Mouse (Mus musculus): ENCODE results near the gene Mta1. TPM values are rescaled to one million over a fixed set of nuclear protein-coding genes. Genes with fewer than 3 reads are reported as not detected.

Gene Mta1
- polyA plus RNA-seq, 1 experiment from 2014 or later: 11.2 TPM

GRCm38 (mm10) chr12:113152991-113153525, 55.0 kb downstream of the Mta1 start:
- Histone ChIP-seq H3K27ac (no peak overlapping the region), H3K4me3 (replicated peaks) (no peak overlapping the region), H3K9ac (no peak overlapping the region), H3K4me1 (peaks cover 33% of the 10 kb centered on the region), H3K27me3 (replicated peaks) (0 out of 2 replicates have a peak, but pooled peaks cover 11% of the 10 kb centered on the region), H3K36me3 (no peaks in the 10 kb centered on the region), H3K9me3 (no peaks in the 10 kb centered on the region), H3K4me2 (no peak overlapping the region)
- ATAC-seq (ENCODE audit: insufficient read depth, low FRiP score, low read depth): no peak
- WGBS: 78% methylated on average over 6 of the region's 6 CpGs

GRCm38 (mm10) chr12:113153971-113154370, 55.9 kb downstream of the Mta1 start:
- no peak for ATAC-seq (ENCODE audit: insufficient read depth, low FRiP score, low read depth)
- H3K9ac ChIP-seq: no peak overlapping the region
- H3K36me3 ChIP-seq: no peaks in the 10 kb centered on the region
- no peak overlapping the region for H3K4me2 ChIP-seq
- no peak overlapping the region for H3K27ac ChIP-seq
- H3K4me1 ChIP-seq: peaks cover 33% of the 10 kb centered on the region
- H3K27me3 ChIP-seq (replicated peaks): 0 out of 2 replicates have a peak, but pooled peaks cover 11% of the 10 kb centered on the region
- H3K9me3 ChIP-seq: no peaks in the 10 kb centered on the region
- H3K4me3 ChIP-seq (replicated peaks): no peak overlapping the region
- WGBS: 94% methylated on average over 7 of the region's 7 CpGs

GRCm38 (mm10) chr12:113154747-113155075, 56.6 kb downstream of the Mta1 start:
- Histone ChIP-seq H3K4me1 (peaks cover 33% of the 10 kb centered on the region), H3K4me3 (replicated peaks) (peak overlapping the region; percentile 56), H3K9me3 (no peaks in the 10 kb centered on the region), H3K36me3 (no peaks in the 10 kb centered on the region), H3K4me2 (peak overlapping the region; percentile 87), H3K9ac (no peak overlapping the region), H3K27me3 (replicated peaks) (0 out of 2 replicates have a peak, but pooled peaks cover 11% of the 10 kb centered on the region), H3K27ac (peak overlapping the region; percentile 91; the same call in 1 of the 2 replicates)
- WGBS: 80% methylated on average over 6 of the region's 6 CpGs
- no peak for ATAC-seq (ENCODE audit: insufficient read depth, low FRiP score, low read depth)

DNA sequence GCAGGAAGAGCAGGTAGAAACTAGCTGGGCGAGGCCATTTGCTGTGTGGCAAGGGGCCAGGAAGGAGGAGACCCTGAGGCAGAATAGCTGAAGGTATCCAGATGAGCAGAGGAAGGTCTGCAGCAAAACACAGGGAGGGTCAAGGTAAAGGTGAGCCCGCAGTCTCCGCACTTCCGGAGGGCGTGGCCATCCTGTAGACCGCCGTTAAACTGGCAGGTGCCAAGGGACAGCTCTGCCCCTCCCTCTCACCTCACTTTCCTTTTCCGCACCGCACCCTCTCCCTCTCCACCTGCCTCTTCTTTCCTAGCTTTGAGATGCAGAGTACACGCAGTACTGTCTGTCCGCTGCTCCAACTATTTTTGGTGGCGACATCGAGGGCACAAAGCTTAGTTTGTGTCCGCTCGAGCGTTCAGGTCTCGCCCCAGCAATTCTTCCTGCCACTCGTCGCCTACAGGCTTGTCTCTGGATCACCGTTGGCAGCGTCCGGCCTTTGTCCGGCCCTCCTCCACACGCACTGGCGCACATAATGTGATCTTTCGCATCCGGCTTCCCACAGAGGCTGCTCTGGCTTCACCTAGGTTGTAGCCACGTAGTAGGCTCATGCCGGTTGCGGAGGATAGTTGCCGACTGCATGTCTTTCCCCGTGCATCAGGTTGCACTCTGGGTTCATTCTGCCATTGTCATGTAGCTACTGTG, 57.1 kb downstream of the Mta1 start:
- Histone ChIP-seq H3K27ac (peak overlapping the region; percentile 91), H3K27me3 (replicated peaks) (0 out of 2 replicates have a peak, but pooled peaks cover 11% of the 10 kb centered on the region), H3K9me3 (no peaks in the 10 kb centered on the region), H3K4me3 (replicated peaks) (peak overlapping the region; percentile 56), H3K4me2 (peak overlapping the region; percentile 87), H3K36me3 (no peaks in the 10 kb centered on the region), H3K4me1 (peaks cover 33% of the 10 kb centered on the region), H3K9ac (peak overlapping the region; percentile 55)
- ATAC-seq (ENCODE audit: insufficient read depth, low FRiP score, low read depth): no peak
- WGBS: 6% methylated on average over 31 of the region's 32 CpGs

DNA sequence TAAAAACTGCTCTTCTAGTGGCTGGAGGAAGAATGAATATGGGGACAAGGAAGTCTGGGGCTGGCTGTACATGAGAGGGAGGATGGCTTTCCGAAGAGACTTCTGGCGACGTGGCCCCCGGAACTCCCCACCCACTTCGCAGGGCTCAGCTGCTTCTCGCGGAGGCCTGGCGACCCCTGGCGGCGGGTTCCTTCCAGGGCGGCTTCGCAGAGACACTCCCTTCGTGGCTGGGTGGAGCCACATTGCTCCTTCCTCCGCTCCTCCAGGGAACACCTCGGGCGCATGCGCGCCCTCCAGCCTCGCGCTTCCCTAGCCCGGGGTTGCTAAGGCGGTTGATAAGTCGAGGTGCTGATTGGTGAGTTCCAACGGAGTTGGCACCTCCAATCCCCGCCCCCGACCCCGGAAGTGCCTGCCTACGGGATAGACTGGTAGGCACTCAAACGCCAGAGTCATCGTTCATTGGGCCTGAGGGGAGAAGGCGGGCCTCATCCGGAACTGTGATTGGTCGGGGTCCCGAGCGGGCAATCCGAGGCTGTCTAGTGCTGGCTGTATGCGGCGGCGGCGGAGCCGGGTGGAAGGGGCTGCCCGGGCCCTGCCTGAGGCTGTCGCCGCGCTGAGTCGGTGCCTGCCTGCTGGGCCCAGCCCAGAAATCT, 57.9 kb downstream of the Mta1 start, which contains the start of gene Tedc1:
Gene Tedc1, plus strand, starts transcription at position 535 of the 653 bp plus-strand sequence.
- peak within 1 kb of the TSS; percentile 56 for H3K4me3 ChIP-seq (replicated peaks)
- ATAC-seq (ENCODE audit: insufficient read depth, low FRiP score, low read depth): peak; percentile 95
- 0 out of 2 replicates have a peak, but pooled peaks cover 6% of the 10 kb centered on the region for H3K27me3 ChIP-seq (replicated peaks)
- H3K9me3 ChIP-seq: no peaks in the 10 kb centered on the region
- H3K36me3 ChIP-seq: no peaks in the 10 kb centered on the region
- peaks cover 33% of the 10 kb centered on the region for H3K4me1 ChIP-seq
- H3K4me2 ChIP-seq: peak within 1 kb of the TSS; percentile 87
- H3K9ac ChIP-seq: peak within 1 kb of the TSS; percentile 55
- WGBS: under 1% methylated on average over 46 of the region's 46 CpGs
- H3K27ac ChIP-seq: peak within 1 kb of the TSS; percentile 91

DNA sequence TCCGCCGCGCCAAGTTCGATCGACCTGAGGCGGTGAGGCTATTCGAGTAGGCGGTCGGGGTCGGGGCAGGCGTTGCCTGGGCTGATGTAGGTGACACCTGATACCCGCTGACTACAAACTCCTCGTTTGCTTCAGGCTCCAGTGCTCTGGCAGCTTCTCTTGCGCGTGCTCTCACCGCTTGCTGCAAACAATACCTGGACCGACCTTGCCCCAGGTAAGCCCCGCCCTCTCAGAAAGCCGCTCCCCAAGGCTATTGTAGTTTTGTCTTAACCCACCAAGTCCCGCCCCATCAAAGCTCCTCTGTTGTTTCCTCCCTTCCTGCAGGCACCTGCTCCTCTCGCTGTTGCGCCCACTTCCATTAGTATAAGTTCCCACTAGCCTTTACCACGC, 58.5 kb downstream of the Mta1 start:
- Histone ChIP-seq H3K9me3 (no peaks in the 10 kb centered on the region), H3K4me1 (peaks cover 30% of the 10 kb centered on the region), H3K36me3 (no peaks in the 10 kb centered on the region), H3K9ac (peak overlapping the region; percentile 32), H3K4me2 (peak overlapping the region; percentile 69), H3K4me3 (replicated peaks) (peak overlapping the region; percentile 56), H3K27ac (peak overlapping the region; percentile 71), H3K27me3 (replicated peaks) (0 out of 2 replicates have a peak, but pooled peaks cover 6% of the 10 kb centered on the region)
- ATAC-seq (ENCODE audit: insufficient read depth, low FRiP score, low read depth): peak; percentile 23; the same call in 1 of the 2 replicates
- under 1% methylated on average over 23 of the region's 23 CpGs for WGBS

- H3K9me3 ChIP-seq: no peaks in the 10 kb centered on the region
- no peak for ATAC-seq (ENCODE audit: insufficient read depth, low FRiP score, low read depth)
- peak overlapping the region; percentile 32 for H3K9ac ChIP-seq
- H3K4me1 ChIP-seq: peaks cover 26% of the 10 kb centered on the region
- H3K36me3 ChIP-seq: no peaks in the 10 kb centered on the region
- H3K4me2 ChIP-seq: peak overlapping the region; percentile 69
- WGBS: 28% methylated on average over 8 of the region's 8 CpGs
- peak overlapping the region; percentile 71 for H3K27ac ChIP-seq
- peak overlapping the region; percentile 56 for H3K4me3 ChIP-seq (replicated peaks)
- H3K27me3 ChIP-seq (replicated peaks): 0 out of 2 replicates have a peak, but pooled peaks cover 6% of the 10 kb centered on the region
Measured at GRCm38 (mm10) chr12:113157002-113157401, 58.9 kb downstream of the Mta1 start.

DNA sequence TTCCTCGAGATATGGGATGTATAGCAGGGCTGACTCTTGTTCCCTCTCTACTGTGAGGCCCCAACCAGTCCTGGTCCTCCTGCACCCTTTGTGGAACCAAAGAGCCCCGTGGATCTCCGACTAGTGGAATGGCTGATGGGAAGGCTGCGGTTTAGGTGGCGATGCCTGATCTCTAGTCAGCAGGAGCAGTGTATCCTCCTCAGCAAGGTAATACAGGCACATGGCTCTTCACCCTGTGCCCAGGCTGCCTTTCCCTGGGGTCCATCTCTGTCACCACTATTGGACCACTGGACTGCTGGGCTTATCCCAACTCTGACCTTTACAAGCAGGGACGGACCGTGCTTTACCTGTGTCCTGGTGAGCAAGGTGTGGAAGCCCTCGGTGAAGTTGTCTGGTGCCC, 59.4 kb downstream of the Mta1 start:
- Histone ChIP-seq H3K4me2 (peak overlapping the region; percentile 69), H3K4me1 (peaks cover 21% of the 10 kb centered on the region), H3K4me3 (replicated peaks) (no peak overlapping the region), H3K9me3 (no peaks in the 10 kb centered on the region), H3K36me3 (no peaks in the 10 kb centered on the region), H3K27ac (no peak overlapping the region), H3K27me3 (replicated peaks) (0 out of 2 replicates have a peak, but pooled peaks cover 2% of the 10 kb centered on the region), H3K9ac (no peak overlapping the region)
- no peak for ATAC-seq (ENCODE audit: insufficient read depth, low FRiP score, low read depth)
- 83% methylated on average over 8 of the region's 8 CpGs for WGBS

GRCm38 (mm10) chr12:113157971-113158370, 59.9 kb downstream of the Mta1 start:
- no peak overlapping the region for H3K4me2 ChIP-seq

GRCm38 (mm10) chr12:113163561-113164006, 65.5 kb downstream of the Mta1 start:
- Histone ChIP-seq H3K4me2 (no peak overlapping the region), H3K27ac (peak overlapping the region; percentile 22), H3K4me3 (replicated peaks) (no peak overlapping the region), H3K4me1 (no peaks in the 10 kb centered on the region), H3K9ac (no peak overlapping the region), H3K27me3 (replicated peaks) (no peaks in the 10 kb centered on the region), H3K9me3 (no peaks in the 10 kb centered on the region), H3K36me3 (peaks cover 5% of the 10 kb centered on the region; the same call in 1 of the 2 replicates)
- WGBS: 90% methylated on average over 11 of the region's 11 CpGs
- peak; percentile 5; the same call in 1 of the 2 replicates for ATAC-seq (ENCODE audit: insufficient read depth, low FRiP score, low read depth)

More at GRCm38 (mm10) chr12:113157971-113158370, 59.9 kb downstream of the Mta1 start:
- Histone ChIP-seq H3K9ac (no peak overlapping the region), H3K27ac (no peak overlapping the region), H3K9me3 (no peaks in the 10 kb centered on the region), H3K36me3 (no peaks in the 10 kb centered on the region), H3K4me3 (replicated peaks) (no peak overlapping the region), H3K27me3 (replicated peaks) (no peaks in the 10 kb centered on the region), H3K4me1 (peaks cover 21% of the 10 kb centered on the region)
- 89% methylated on average over 8 of the region's 8 CpGs for WGBS
- ATAC-seq (ENCODE audit: insufficient read depth, low FRiP score, low read depth): no peak

- 70% methylated on average over 9 of the region's 9 CpGs for whole genome bisulfite sequencing
- H3K36me3 ChIP-seq: peaks cover 5% of the 10 kb centered on the region; the same call in 1 of the 2 replicates
- H3K27ac ChIP-seq: no peak overlapping the region
- no peaks in the 10 kb centered on the region for H3K27me3 ChIP-seq (replicated peaks)
- ATAC-seq (ENCODE audit: insufficient read depth, low FRiP score, low read depth): no peak
- no peak overlapping the region for H3K4me3 ChIP-seq (replicated peaks)
- H3K4me2 ChIP-seq: no peak overlapping the region
- H3K9ac ChIP-seq: no peak overlapping the region
- no peaks in the 10 kb centered on the region for H3K9me3 ChIP-seq
- no peaks in the 10 kb centered on the region for H3K4me1 ChIP-seq
Measured at GRCm38 (mm10) chr12:113168031-113168536, 70.0 kb downstream of the Mta1 start.
